Mouse (Mus musculus): ENCODE measurements around the gene Tle2. TPM values are rescaled to one million over a fixed set of nuclear protein-coding genes. Genes with fewer than 3 reads are reported as not detected.

Tle2 gene
- total and polyA plus RNA-seq, 3 experiments, result 0.19 to 2.4 TPM; not detected in 1

GRCm38 (mm10) chr10:81526779-81527178, 47.6 kb upstream of the Tle2 start:
- Histone ChIP-seq H3K9ac (ENCODE audit: control insufficient read depth, low read depth, low read length, poor library complexity, severe bottlenecking) (no peak overlapping the region), H3K9me3 (replicated peaks; ENCODE audit: insufficient read depth, low read length) (no peaks in the 10 kb centered on the region), H3K27me3 (ENCODE audit: control insufficient read depth in 1 of 2, insufficient read depth in 2 of 2, low read length in 2 of 2) (no peaks in the 10 kb centered on the region), H3K79me2 (ENCODE audit: control insufficient read depth, insufficient read depth, low read length, poor library complexity) (peaks cover 11% of the 10 kb centered on the region), H3K27ac (ENCODE audit: control insufficient read depth, low read depth, low read length) (no peak overlapping the region), H3K36me3 (ENCODE audit: control insufficient read depth in 1 of 2, insufficient read depth in 2 of 2, low read length in 2 of 2) (peaks cover 0 to 5% of the 10 kb centered on the region in 2 experiments; a peak in 2 of 4 replicates), H3K4me3 (ENCODE audit: control insufficient read depth in 1 of 2, insufficient read depth in 1 of 2, low read depth in 2 of 2, low read length in 2 of 2) (no peak overlapping the region), H3K4me1 (ENCODE audit: control insufficient read depth in 1 of 2, insufficient read depth in 2 of 2, low read length in 2 of 2) (peaks cover 0 to 16% of the 10 kb centered on the region in 2 experiments; a peak in 3 of 4 replicates)
- DNase-seq (ENCODE audit: low read depth, low spot score), result peak; percentile 82
- TF ChIP-seq GATA1 (IDR thresholded peaks at IDR 0.05; ENCODE audit: low read depth, low read length) (no peak), ETS1 (IDR thresholded peaks at IDR 0.05; ENCODE audit: low read depth, low read length) (no peak), RCOR1 (IDR thresholded peaks at IDR 0.05; ENCODE audit: low read depth, low read length) (no peak), USF1 (IDR thresholded peaks at IDR 0.05; ENCODE audit: low read depth, low read length) (no peak), NELFE (IDR thresholded peaks at IDR 0.05; ENCODE audit: low read depth, low read length) (no peak), UBTF (IDR thresholded peaks at IDR 0.05; ENCODE audit: borderline replicate concordance, insufficient read depth, low read depth, low read length) (no peak), TBP (IDR thresholded peaks at IDR 0.05; ENCODE audit: low read depth, low read length) (no peak), SIN3A (IDR thresholded peaks at IDR 0.05; ENCODE audit: low read length) (peak; percentile 75), MAX (IDR thresholded peaks at IDR 0.05; ENCODE audit: low read length) (no peak), TAL1 (IDR thresholded peaks at IDR 0.05; ENCODE audit: low read length) (no peak), CHD1 (IDR thresholded peaks at IDR 0.05; ENCODE audit: low read depth, low read length) (no peak), MAZ (IDR thresholded peaks at IDR 0.05; ENCODE audit: low read depth, low read length) (no peak), KAT2A (conservative IDR thresholded peaks at IDR 0.05; ENCODE audit: low read depth, low read length) (no peak), MXI1 (IDR thresholded peaks at IDR 0.05; ENCODE audit: low read depth, low read length) (no peak), MAFK (IDR thresholded peaks at IDR 0.05; ENCODE audit: borderline replicate concordance, low read depth, low read length) (no peak), BHLHE40 (IDR thresholded peaks at IDR 0.05; ENCODE audit: borderline replicate concordance, low read depth, low read length) (0 out of 2 replicates have a peak, but pooled peaks have one; percentile 11), ZKSCAN1 (IDR thresholded peaks at IDR 0.05; ENCODE audit: low read depth, low read length) (no peak), TCF12 (IDR thresholded peaks at IDR 0.05; ENCODE audit: low read depth, low read length) (no peak), ZC3H11A (IDR thresholded peaks at IDR 0.05; ENCODE audit: low read depth, low read length) (peak; percentile 93), POLR2AphosphoS5 (IDR thresholded peaks at IDR 0.05; ENCODE audit: borderline replicate concordance, low read depth, low read length) (no peak), GABPA (IDR thresholded peaks at IDR 0.05; ENCODE audit: low read depth, low read length) (no peak), USF2 (IDR thresholded peaks at IDR 0.05; ENCODE audit: borderline replicate concordance in 1 of 2, insufficient read depth in 1 of 2, low read depth in 1 of 2, low read length in 2 of 2) (no peak), JUND (IDR thresholded peaks at IDR 0.05; ENCODE audit: low read depth, low read length) (no peak), POLR2AphosphoS2 (IDR thresholded peaks at IDR 0.05; ENCODE audit: low read length) (no peak), CTCF (IDR thresholded peaks at IDR 0.05 in 2 of 3, conservative IDR thresholded peaks at IDR 0.05 in 1 of 3; ENCODE audit: control insufficient read depth in 1 of 3, insufficient read depth in 1 of 3, low read depth in 2 of 3, low read length in 3 of 3, poor library complexity in 1 of 3, severe bottlenecking in 1 of 3) (peak; percentile 96 to 100 (median 97)), SMC3 (IDR thresholded peaks at IDR 0.05; ENCODE audit: low read depth, low read length) (peak; percentile 91), MYB (IDR thresholded peaks at IDR 0.05; ENCODE audit: low read depth, low read length) (no peak), MYC (IDR thresholded peaks at IDR 0.05; ENCODE audit: low read depth, low read length) (no peak), RAD21 (IDR thresholded peaks at IDR 0.05; ENCODE audit: low read depth, low read length) (peak; percentile 97), E2F4 (IDR thresholded peaks at IDR 0.05; ENCODE audit: borderline replicate concordance, low read depth, low read length) (no peak), NRF1 (IDR thresholded peaks at IDR 0.05; ENCODE audit: insufficient read depth, low read depth, low read length, poor library complexity, severe bottlenecking) (no peak), EP300 (IDR thresholded peaks at IDR 0.05; ENCODE audit: low read depth in 1 of 2, low read length in 2 of 2) (no peak), HCFC1 (IDR thresholded peaks at IDR 0.05; ENCODE audit: low read depth, low read length) (no peak), CHD2 (IDR thresholded peaks at IDR 0.05; ENCODE audit: low read length) (no peak), ZMIZ1 (IDR thresholded peaks at IDR 0.05; ENCODE audit: low read depth, low read length) (no peak)

Measured in MEL (cell line).